Mouse (Mus musculus) intestine, embryonic 16.5 days (tissue): Measurements from ENCODE around the gene Gstt1. TPM values are rescaled to one million over a fixed set of nuclear protein-coding genes. Genes with fewer than 3 reads are reported as not detected.

Experiments
- ATAC-seq: fragments of 200-750 bp; cut with Nextera tagmentation; 2 replicates; pipeline ENCODE4 v1.8.0; 2017; ENCODE audit warnings: moderate TSS enrichment, moderate library complexity
- H3K27ac ChIP-seq: fragments of 300-500 bp; sonication (generic); 2 replicates; pipeline ENCODE4 v1.5.1; 2014; ENCODE audit warnings: mild to moderate bottlenecking, low read length
- H3K27me3 ChIP-seq: fragments of 300-500 bp; sonication (generic); replicated peaks from 2 replicates; pipeline ENCODE4 v1.6.1; 2014; ENCODE audit warnings: low read length, control low read depth, mixed read lengths; ENCODE audit not compliant: control insufficient read depth, insufficient read depth
- H3K36me3 ChIP-seq: fragments of 300-500 bp; sonication (generic); 2 replicates; pipeline ENCODE4 v1.6.1; 2014; ENCODE audit warnings: low read length, control low read depth; ENCODE audit not compliant: control insufficient read depth, insufficient read depth
- H3K4me1 ChIP-seq: fragments of 300-500 bp; sonication (generic); 2 replicates; pipeline ENCODE4 v1.6.1; 2014; ENCODE audit warnings: low read length, control low read depth, mixed read lengths; ENCODE audit not compliant: control insufficient read depth, insufficient read depth
- H3K4me2 ChIP-seq: fragments of 300-500 bp; sonication (generic); 2 replicates; pipeline ENCODE4 v1.6.1; 2014; ENCODE audit warnings: low read depth, low read length, control low read depth
- H3K4me3 ChIP-seq: fragments of 300-500 bp; sonication (generic); 2 replicates; pipeline ENCODE4 v1.5.1; 2014; ENCODE audit warnings: mild to moderate bottlenecking, low read length
- H3K9ac ChIP-seq: fragments of 300-500 bp; sonication (generic); 2 replicates; pipeline ENCODE4 v1.6.1; 2014; ENCODE audit warnings: low read depth, low read length
- H3K9me3 ChIP-seq: fragments of 300-500 bp; sonication (generic); 2 replicates; pipeline ENCODE4 v1.6.1; 2016; ENCODE audit warnings: low read length, control low read depth; ENCODE audit not compliant: control insufficient read depth
- WGBS: fragments of 180-500 bp; shearing (Covaris S2); extraction: QIAGEN DNeasy Blood & Tissue Kit; methylation state at CpG from one replicate; pipeline ENCODE4 v1.1.7; 2014; 5-methylcytosine and 5-hydroxymethylcytosine counted together
- polyA plus RNA-seq: library from polyadenylated mRNA; unstranded; fragments of >200 nt; fragmentation: Nextera tagmentation; extraction: Ambion mirVana; gene quantifications from 2 replicates; pipeline ENCODE4 v1.2.1, GENCODE M21; 2015

Gene Gstt1
- polyA plus RNA-seq, 1 experiment from 2014 or later: 19.2 TPM

DNA sequence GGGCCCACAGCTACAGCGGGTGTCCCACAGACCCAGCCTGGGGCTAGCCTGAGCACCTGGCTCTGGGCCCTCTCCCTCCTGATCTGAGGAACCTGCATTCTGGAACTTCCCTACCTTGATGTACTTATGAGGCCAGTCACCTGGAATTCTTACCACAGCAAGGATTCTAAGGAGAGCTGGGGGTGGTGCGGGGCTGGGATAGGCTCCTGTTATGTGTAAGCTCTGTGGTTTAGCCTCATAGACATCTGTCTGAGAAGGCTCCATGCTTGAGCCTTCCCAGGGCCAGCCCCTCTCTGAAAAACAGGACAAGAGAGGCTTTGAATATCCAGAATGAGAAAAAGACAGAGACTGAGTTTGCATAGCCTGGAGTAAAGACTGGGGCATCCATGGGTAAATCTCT lies 24.1 kb upstream of the Gstt1 start, which contains the start of gene Gstt4:
Gene Gstt4, minus strand, starts transcription at position 101 of the 400 bp plus-strand sequence.
- peaks cover 3% of the 10 kb centered on the region; the same call in 1 of the 2 replicates for H3K4me1 ChIP-seq
- H3K36me3 ChIP-seq: no peaks in the 10 kb centered on the region
- H3K9me3 ChIP-seq: no peaks in the 10 kb centered on the region
- no peak within 1 kb of the TSS for H3K4me3 ChIP-seq
- 99% methylated on average over 2 of the region's 2 CpGs for WGBS
- H3K9ac ChIP-seq: no peak within 1 kb of the TSS
- H3K4me2 ChIP-seq: no peak within 1 kb of the TSS
- no peaks in the 10 kb centered on the region for H3K27me3 ChIP-seq
- no peak for ATAC-seq
- no peak within 1 kb of the TSS for H3K27ac ChIP-seq

DNA sequence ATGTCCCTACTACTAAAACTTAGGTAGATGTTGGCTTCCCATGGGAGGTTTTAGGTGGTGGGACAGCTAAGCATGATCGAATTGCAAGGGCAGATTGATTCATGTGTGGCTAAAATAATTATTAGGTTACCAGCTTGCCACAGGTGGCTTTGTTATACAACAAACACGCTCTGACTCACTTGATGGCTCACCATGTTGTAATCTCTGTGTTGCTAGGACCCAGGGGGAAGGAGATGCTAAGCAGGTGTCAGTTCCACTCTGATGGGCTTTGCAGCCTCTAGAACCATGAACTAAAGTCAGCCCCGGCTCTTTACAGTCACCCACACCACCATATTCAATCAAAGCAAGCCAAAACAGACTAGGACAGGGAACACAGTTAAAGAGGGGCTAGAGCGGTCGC lies 21.5 kb upstream of the Gstt1 start:
- Histone ChIP-seq H3K9ac (no peak overlapping the region), H3K36me3 (no peaks in the 10 kb centered on the region), H3K4me1 (no peaks in the 10 kb centered on the region), H3K4me3 (no peak overlapping the region), H3K4me2 (no peak overlapping the region), H3K27me3 (no peaks in the 10 kb centered on the region), H3K9me3 (no peaks in the 10 kb centered on the region), H3K27ac (no peak overlapping the region)
- ATAC-seq: no peak
- WGBS: 86% methylated on average over 5 of the region's 5 CpGs

DNA sequence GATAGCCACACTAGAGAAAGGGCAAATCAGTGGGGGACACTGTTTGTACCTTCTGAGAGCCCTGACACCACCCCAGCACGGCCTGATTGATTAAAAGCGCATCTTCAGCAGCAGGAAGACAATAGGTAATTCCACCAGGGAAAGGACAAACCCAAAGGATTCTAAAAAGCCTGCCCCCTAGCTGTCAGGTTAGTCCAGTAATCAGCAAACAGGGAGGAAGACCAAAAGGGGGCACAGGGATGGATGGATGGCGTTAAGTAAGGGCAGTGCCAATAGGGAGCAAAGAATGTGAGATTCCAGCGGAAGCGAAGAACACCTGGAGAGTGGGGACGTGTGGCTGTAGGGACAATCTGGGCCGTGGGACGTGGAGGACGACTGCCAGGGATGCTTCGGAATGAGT lies 20.3 kb upstream of the Gstt1 start:
- H3K27me3 ChIP-seq: no peaks in the 10 kb centered on the region
- no peaks in the 10 kb centered on the region for H3K4me1 ChIP-seq
- no peak overlapping the region for H3K9ac ChIP-seq
- H3K4me3 ChIP-seq: no peak overlapping the region
- H3K4me2 ChIP-seq: no peak overlapping the region
- H3K9me3 ChIP-seq: no peaks in the 10 kb centered on the region
- 65% methylated on average over 10 of the region's 10 CpGs for WGBS
- no peak for ATAC-seq
- no peak overlapping the region for H3K27ac ChIP-seq
- no peaks in the 10 kb centered on the region for H3K36me3 ChIP-seq

DNA sequence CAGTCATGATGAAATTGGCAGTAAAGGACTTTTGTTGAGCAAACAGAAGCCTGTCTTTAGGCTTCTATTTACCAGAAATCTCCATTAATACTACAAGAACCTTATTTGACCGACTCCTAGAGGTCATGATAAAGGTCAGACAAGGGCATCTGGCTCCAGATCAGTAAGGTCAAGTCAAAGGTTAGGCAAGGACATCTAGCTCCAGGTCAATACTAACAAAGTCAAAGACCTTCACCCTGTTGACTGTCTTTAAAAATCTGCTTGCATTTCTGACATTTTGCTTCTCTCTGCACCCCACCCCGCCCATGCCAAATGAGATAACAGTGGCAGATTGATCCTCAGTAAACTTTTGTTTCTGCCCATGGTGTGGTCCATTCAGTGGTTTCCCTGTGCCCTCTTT lies 5.8 kb upstream of the Gstt1 start:
- H3K9me3 ChIP-seq: no peaks in the 10 kb centered on the region

DNA sequence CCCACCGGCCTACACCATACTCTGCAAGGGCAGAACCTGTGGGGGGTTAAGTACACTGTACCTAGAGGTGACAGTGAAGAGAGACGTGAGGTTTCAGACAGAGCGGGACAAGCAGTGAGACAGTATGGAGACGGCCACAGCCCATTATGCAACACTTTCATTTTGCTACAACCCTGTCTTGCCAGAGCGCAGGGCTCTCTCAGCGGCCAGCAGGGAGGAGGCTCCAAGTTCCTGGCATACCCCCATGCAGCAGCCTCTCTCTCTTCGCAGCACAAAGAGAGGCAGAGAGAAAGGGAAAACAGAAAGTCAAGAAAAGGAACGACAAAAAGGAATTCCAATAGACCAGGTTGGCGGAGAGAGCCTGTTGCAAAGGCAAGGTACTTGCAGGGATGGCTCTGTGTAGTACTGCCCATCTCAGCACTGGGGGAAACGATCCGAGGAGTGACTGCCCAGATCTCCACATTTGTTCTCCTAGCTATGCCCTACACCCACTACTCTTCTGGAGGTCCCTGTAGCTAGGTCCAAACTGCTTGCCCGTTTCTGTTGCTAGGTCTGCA lies 687 bp downstream of the Gstt1 start:
- H3K9ac ChIP-seq: peak overlapping the region; percentile 67
- peaks cover 14% of the 10 kb centered on the region for H3K4me1 ChIP-seq
- peak; percentile 70 for ATAC-seq
- no peak overlapping the region for H3K27ac ChIP-seq
- H3K36me3 ChIP-seq: no peaks in the 10 kb centered on the region
- H3K4me3 ChIP-seq: peak overlapping the region; percentile 53
- no peaks in the 10 kb centered on the region for H3K9me3 ChIP-seq
- WGBS: 2% methylated on average over 12 of the region's 12 CpGs
- H3K4me2 ChIP-seq: peak overlapping the region; percentile 87
- no peaks in the 10 kb centered on the region for H3K27me3 ChIP-seq

More for the DNA sequence above, 5.8 kb upstream of the Gstt1 start:
- no peaks in the 10 kb centered on the region for H3K27me3 ChIP-seq
- no peaks in the 10 kb centered on the region for H3K36me3 ChIP-seq
- no peak overlapping the region for H3K4me3 ChIP-seq
- no peak for ATAC-seq
- H3K4me2 ChIP-seq: no peak overlapping the region
- H3K4me1 ChIP-seq: no peaks in the 10 kb centered on the region
- no peak overlapping the region for H3K27ac ChIP-seq
- no peak overlapping the region for H3K9ac ChIP-seq
- 68% methylated on average over 2 of the region's 2 CpGs for WGBS

GRCm38 (mm10) chr10:75796731-75797516 lies 1.5 kb downstream of the Gstt1 start:
- no peaks in the 10 kb centered on the region for H3K27me3 ChIP-seq
- WGBS: 49% methylated on average over 11 of the region's 11 CpGs
- no peak for ATAC-seq
- no peaks in the 10 kb centered on the region for H3K9me3 ChIP-seq
- no peak overlapping the region for H3K27ac ChIP-seq
- no peaks in the 10 kb centered on the region for H3K36me3 ChIP-seq
- H3K9ac ChIP-seq: peak overlapping the region; percentile 67; the same call in 1 of the 2 replicates
- peak overlapping the region; percentile 87 for H3K4me2 ChIP-seq
- peaks cover 14% of the 10 kb centered on the region for H3K4me1 ChIP-seq
- peak overlapping the region; percentile 53 for H3K4me3 ChIP-seq

DNA sequence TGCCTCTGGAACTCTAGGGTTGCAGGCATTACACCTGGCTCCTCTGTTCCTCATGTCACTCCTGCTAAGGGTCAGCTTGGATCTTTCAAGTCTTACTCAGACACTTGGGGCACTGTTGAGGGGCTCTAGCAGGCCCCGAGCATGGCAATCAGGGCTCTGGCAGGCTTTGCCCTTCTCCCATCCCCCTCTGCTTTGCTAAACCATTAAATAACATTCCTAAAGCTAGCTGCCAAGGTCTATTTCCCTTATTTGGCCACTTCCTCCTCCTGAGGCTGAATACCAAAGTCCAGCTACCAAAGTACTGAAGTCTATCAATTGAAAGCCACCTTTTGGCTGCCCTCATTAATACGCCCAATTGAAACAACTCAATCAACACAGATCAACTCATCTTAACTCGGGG lies 3.5 kb downstream of the Gstt1 start:
- Histone ChIP-seq H3K4me3 (no peak overlapping the region), H3K36me3 (no peaks in the 10 kb centered on the region), H3K27ac (peak overlapping the region; percentile 35), H3K4me2 (0 out of 2 replicates have a peak overlapping the region, but pooled peaks have one; percentile 10), H3K27me3 (no peaks in the 10 kb centered on the region), H3K9ac (0 out of 2 replicates have a peak overlapping the region, but pooled peaks have one; percentile 32), H3K4me1 (peaks cover 18% of the 10 kb centered on the region), H3K9me3 (no peaks in the 10 kb centered on the region)
- ATAC-seq: peak; percentile 49
- WGBS: 29% methylated on average over 3 of the region's 3 CpGs

GRCm38 (mm10) chr10:75790773-75791172 lies 7.6 kb downstream of the Gstt1 start:
- H3K27ac ChIP-seq: peak overlapping the region; percentile 26
- H3K4me2 ChIP-seq: no peak overlapping the region
- peaks cover 16% of the 10 kb centered on the region for H3K4me1 ChIP-seq
- no peaks in the 10 kb centered on the region for H3K27me3 ChIP-seq
- no peak overlapping the region for H3K9ac ChIP-seq
- H3K4me3 ChIP-seq: no peak overlapping the region
- no peaks in the 10 kb centered on the region for H3K9me3 ChIP-seq
- WGBS: 19% methylated on average over 7 of the region's 7 CpGs
- ATAC-seq: no peak
- no peaks in the 10 kb centered on the region for H3K36me3 ChIP-seq

- no peak overlapping the region for H3K9ac ChIP-seq
- 54% methylated on average over 5 of the region's 5 CpGs for WGBS
- no peaks in the 10 kb centered on the region for H3K27me3 ChIP-seq
- H3K4me2 ChIP-seq: no peak overlapping the region
- no peaks in the 10 kb centered on the region for H3K9me3 ChIP-seq
- no peak overlapping the region for H3K4me3 ChIP-seq
- H3K27ac ChIP-seq: peak overlapping the region; percentile 33; the same call in 1 of the 2 replicates
- peak; percentile 91 for ATAC-seq
- H3K36me3 ChIP-seq: no peaks in the 10 kb centered on the region
- peaks cover 10% of the 10 kb centered on the region for H3K4me1 ChIP-seq
Measured at GRCm38 (mm10) chr10:75789841-75790240, 8.5 kb downstream of the Gstt1 start.
